Mouse (Mus musculus): ENCODE results near the gene Pabpc4.
A peak's percentile ranks its signal among the peaks of the same experiment; 100 is the strongest.

Gene Pabpc4

DNA sequence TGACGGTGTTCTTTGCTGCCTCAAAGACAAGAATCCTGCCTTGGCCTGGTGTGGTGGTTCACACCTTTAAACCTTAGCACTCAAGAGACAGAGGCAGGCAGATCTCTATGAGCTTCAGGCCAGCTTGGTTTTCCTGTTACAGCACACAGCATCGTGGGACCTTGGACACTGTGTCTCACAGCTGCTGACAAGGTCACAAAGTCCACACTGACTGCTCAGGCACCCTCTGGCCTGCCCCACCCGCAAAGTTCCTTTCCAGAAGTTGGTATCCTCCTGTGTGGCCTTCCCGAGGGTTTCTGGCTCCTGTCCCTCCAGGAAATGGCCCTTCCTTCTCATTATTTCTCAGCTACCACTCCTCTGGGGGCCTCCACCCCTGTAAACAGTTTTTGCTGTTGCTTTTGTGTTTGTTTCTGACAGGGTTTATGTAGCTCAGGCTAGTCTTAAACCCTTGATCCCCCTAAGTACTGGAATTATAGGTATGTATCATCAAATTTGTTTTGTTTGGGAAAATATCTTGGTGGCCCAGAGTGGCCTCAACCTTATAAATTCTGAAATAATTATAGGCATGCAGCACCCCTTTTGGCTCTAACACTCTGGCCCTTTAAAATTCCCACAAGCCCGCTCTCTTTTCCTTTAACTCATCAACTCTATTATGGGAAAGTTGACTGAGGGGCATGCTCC is at the start of gene Pabpc4:
Pabpc4 (plus strand) TSS at position 631 of the 681 bp plus-strand sequence.
- DNase-seq, result no peak

DNA sequence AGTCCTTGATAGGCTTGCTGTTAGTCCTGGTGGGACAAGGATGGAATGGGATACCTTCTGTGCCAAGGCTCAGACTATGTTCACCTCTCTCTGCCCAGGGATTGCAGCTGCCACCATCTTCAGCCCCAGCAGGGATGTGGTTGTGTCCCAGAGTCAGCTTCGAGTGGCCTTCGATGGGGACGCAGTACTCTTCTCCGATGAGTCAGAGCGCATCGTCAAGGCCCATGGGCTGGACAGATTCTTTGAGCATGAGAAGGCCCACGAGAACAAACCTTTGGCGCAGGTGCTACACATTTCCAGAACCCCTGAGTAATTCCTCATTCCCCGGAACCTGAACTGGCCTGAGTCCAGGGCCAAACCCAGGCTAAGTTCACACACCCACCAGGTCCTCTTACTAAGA is 48.2 kb upstream of the Pabpc4 start:
- no peak for DNase-seq

GRCm38 (mm10) chr4:123215367-123215766 is 46.8 kb upstream of the Pabpc4 start:
- no peak for DNase-seq

DNA sequence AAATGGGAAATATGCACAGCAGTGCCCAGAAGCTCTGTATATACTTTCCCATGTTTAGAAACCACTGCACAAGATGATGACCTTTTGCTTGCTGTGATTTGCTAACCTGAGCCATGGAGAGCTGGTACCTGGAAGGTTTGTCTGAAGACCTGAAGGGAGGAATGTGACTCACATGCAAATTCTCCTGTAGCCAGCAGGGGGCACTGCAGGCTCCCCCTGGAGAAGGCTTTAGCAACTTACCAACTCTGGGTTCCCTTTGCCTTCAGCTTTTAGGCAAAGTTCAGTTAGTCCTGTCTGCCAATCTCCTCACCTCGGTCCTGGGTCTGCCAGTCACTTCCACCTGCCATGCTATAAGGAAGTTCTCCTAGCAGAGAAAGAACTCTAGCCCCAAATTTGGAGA is 45.4 kb upstream of the Pabpc4 start:
- peak in 1 of 2 experiments; percentile 19 for DNase-seq

- DNase-seq, result peak; percentile 49
Measured at GRCm38 (mm10) chr4:123219720-123220357, 42.3 kb upstream of the Pabpc4 start.

DNA sequence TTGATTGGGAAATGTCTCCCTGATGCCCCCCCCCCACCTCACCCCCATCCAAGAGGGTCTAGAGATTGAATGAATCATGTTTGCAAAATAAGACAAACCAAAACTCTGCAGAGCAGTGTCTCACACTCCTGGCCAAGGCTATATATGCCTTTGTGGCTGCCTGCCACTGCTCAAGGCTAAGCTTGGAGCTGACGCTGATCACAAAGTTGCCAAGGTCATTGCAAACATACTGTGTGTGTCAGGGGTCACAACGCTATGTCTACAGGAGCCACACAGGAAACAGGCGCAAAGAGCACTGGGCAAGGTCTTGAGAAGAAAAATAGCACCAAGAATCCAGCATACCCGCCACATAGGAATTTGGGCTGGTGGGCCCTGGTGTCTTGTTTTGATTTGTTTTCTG is 41.5 kb upstream of the Pabpc4 start:
- DNase-seq, result no peak

GRCm38 (mm10) chr4:123223309-123223708 is 38.8 kb upstream of the Pabpc4 start:
- DNase-seq, result peak in 1 of 2 experiments; percentile 23

- DNase-seq, result no peak
Measured at GRCm38 (mm10) chr4:123225718-123226403, 36.3 kb upstream of the Pabpc4 start.

- DNase-seq, result no peak
Measured at GRCm38 (mm10) chr4:123227707-123228106, 34.4 kb upstream of the Pabpc4 start.

DNA sequence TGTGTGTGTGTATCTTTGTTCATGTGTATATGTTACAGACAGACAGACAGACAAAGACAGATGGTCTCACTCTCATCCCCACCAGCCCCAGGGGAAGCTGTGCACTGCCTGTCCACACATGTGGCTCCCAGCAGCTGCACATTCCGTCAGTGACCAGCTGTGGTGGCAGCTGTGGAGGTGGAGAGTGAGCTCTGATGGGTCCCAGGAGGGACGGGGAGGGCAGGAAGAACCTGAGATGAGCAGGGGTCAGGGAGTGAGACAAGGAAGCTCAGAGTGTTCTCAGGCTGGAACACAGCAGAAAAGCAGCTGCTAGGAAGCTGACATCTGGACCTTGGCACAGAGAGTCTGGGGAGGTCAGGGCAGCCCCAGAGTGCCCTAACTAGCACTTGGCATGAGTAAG is 33.9 kb upstream of the Pabpc4 start:
- no peak for DNase-seq

DNA sequence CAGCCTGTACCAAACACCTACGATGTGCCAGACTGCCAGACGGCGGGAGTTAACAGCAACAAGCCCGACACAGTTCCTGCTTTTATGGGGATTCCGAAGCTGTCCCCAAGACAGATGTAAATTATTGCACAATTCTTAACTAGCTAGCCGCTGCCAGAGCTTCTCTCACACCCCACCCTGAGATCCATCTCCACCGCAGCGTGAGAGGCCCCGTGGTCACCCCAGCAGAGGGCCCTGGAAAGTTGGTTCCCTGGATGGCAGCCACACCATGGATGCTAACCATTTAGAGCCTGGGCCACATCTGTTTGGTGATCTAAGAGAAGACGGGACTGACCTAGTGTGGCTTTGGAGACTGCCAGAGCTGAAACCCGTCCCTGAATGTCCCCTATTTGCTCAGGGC is 33.0 kb upstream of the Pabpc4 start:
- no peak for DNase-seq

DNA sequence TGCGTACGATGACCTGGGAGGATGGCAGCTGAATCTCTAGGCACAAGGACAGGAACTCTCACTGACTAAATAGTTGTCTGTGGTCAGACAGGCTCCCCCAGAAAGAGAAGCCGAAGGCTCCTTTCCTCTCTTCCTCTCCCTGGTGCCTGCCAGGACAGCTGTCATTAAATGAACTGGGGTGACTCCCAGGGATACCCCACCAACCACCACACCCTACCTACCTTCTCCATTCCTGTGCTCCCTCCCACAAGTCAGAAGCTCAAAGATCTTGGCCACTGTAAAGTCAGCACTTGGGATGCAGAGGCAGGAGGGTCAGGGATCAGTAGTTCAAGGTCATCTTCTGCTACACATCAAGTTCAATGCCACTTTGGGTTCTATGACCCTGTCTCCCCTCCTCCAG is 29.3 kb upstream of the Pabpc4 start:
- DNase-seq, result no peak

- DNase-seq, result peak; percentile 24 to 32
Measured at GRCm38 (mm10) chr4:123233492-123234084, 28.6 kb upstream of the Pabpc4 start, which contains the start of gene Heyl. Gene Heyl, plus strand, starts transcription at chr4:123233556.

DNA sequence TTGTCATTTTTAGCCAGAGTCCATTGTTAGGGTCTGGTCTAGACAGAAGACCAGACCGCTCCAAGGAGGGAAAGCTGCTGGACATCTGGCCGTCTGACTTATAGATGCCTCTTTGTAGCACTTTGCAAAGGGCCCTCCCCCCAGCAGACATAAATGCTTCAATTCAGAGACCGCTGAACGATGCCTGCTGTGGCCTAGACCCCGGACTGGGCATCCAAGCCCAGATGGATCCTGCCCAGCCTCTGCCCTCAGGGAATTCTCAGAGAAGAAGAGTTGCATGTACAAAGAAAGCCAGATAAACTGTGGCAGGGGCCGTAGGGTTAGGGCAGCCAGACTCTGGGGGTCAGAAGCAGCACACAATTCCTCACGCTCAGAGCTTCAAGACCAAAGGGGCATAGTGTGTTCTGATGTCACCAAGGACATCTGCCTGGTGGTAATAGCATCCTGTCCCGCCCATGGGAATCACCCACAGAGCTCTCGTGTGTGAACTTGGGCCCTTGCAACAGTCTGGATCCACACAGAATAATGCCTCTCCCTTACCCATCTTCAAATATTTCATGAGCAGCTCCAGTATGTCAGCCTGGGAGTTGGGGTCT is 26.2 kb upstream of the Pabpc4 start:
- DNase-seq, result no peak

- no peak for DNase-seq
Measured at GRCm38 (mm10) chr4:123236431-123237031, 25.6 kb upstream of the Pabpc4 start.

DNA sequence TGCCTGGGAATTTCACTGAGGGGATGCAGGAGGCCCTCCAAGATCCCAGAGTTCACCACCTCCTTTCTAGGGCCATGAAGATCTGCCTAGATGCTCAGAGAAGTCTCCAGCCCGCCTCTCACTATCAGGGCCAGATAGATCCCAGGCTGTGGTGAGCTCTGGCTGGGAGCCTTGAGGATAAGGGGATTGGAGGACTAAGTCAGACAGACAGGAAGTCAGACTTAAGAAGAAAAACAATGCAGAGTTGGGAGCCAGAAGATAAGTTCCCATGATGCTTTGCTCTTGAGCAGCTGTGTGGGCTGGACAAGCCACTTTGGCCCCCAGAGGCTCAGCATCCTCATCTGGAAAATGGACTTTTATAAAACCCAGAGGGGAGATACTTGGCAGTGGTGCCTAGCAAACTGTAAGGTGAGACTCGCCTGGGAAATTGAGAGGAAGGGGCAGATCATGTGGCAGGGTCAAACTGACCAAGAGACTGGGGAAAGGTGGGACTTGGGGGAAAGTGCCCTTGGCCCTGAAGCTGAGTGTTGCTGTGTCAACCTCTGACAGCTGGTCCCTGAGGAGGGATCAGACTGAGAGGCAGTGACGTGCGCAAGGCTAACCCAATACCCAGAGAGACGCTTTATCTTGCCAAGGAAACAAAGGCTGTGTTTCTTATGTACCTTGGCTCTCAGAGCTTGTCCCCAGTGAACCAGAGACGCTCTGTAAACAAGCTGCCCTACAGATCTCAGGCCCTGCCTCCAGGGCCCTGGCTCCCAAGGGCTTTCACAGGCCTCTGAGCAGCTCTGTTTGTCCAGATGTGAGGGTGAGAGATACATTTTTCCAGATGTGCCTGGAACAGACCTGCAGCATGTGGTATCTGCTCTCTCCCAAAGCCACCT is 24.5 kb upstream of the Pabpc4 start:
- no peak for DNase-seq

GRCm38 (mm10) chr4:123239361-123240203 is 22.6 kb upstream of the Pabpc4 start:
- peak in 1 of 2 experiments; percentile 16 for DNase-seq

DNA sequence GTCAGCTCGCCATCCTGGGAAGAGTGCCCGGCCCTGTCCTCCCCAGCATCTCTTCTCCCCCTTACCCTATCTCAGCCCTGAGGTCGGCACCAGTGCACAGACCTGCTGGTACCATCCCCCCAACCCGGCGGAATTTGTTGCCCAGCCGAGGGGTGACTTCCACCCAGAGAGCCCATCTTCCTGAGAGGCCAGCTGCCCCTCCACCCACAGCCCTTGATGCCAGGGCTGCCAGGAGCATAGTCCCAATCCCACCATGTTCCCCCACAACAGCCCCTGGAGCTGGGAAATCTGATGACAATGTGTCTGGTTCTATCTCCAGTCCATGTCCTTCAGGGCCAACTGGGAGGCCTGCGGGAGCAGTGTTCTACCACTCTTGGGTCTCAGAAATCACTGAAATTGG is 15.9 kb upstream of the Pabpc4 start:
- DNase-seq, result no peak

- no peak for DNase-seq
Measured at GRCm38 (mm10) chr4:123246651-123247050, 15.5 kb upstream of the Pabpc4 start.

DNA sequence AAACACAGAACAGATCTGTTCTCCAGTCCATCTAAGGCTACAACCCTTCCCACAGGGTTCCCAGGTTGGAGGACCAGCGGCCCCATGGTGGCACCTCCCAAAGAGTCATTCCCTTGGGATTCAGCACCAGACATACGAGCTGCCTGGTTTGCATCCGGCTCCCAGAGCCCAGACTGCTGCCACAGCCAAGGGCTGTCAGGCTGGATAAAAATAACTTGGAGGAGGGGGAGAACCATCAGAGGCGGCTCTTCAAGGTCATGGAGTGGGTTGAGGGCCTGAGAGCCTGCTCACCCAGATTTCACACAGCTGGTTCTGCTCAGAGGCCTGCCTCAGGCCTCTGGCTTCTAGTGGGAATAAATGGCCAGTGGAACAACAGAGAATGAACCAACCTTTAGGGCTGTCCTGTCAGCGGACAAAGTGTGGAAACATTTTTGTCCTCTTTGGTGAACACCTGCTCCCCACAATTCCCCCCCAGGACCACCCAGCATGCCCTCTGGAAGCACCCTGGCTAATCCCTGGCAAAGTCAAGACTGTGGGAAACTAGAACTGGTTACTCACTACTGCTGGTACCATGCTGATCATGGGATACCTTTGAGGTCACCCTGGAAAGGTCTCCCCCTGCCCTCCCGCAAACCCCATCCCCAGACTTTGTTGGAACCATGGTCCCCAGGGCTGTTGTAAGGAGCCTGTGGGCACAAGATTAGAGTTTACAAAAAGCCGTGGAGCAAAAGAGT is 14.8 kb upstream of the Pabpc4 start:
- no peak for DNase-seq

Data from thymus, postnatal 36 days (tissue).